Comparison of ENCODE assay signal across 8 mouse cellular contexts in genomic region chr8:108714636-108715415, GRCm38 (mm10).
DNase-seq lines count a peak whose midpoint lies in the region; ATAC-seq lines count a peak whose summit lies in the region.

No protein-coding gene starts in this region.

- WGBS in hindbrain, embryonic 13.5 days: under 1% methylated on average over 50 of the region's 84 CpGs
- WGBS in limb, embryonic 13.5 days: under 1% methylated on average over 55 of the region's 84 CpGs
- under 1% methylated on average over 46 of the region's 84 CpGs for WGBS in midbrain, embryonic 11.5 days
- under 1% methylated on average over 62 of the region's 84 CpGs for WGBS in stomach, embryonic 15.5 days

- H3K9ac ChIP-seq in hindbrain, embryonic 13.5 days: peak overlapping the region; percentile 99
- peak overlapping the region; percentile 98 for H3K9ac ChIP-seq in limb, embryonic 13.5 days
- peak overlapping the region; percentile 90 for H3K9ac ChIP-seq in midbrain, embryonic 11.5 days (ENCODE audit: low read length)
- peak overlapping the region; percentile 77 for H3K9ac ChIP-seq in stomach, embryonic 15.5 days

- ATAC-seq in CD4-positive, CD25-positive, alpha-beta regulatory T cell, adult 4 months: no peak
- peak; percentile 69 for ATAC-seq in hindbrain, embryonic 13.5 days (ENCODE audit: low FRiP score)
- peak; percentile 30 for ATAC-seq in limb, embryonic 13.5 days (ENCODE audit: low FRiP score, low read depth)
- ATAC-seq in midbrain, embryonic 11.5 days (ENCODE audit: low FRiP score): peak; percentile 87
- ATAC-seq in stomach, embryonic 15.5 days (ENCODE audit: insufficient read depth, low FRiP score, low read depth): peak; percentile 72

- no peaks in the 10 kb centered on the region for H3K36me3 ChIP-seq in hindbrain, embryonic 13.5 days
- no peaks in the 10 kb centered on the region for H3K36me3 ChIP-seq in limb, embryonic 13.5 days
- no peaks in the 10 kb centered on the region for H3K36me3 ChIP-seq in midbrain, embryonic 11.5 days (ENCODE audit: control insufficient read depth, insufficient read depth, low read length)
- no peaks in the 10 kb centered on the region for H3K36me3 ChIP-seq in stomach, embryonic 15.5 days

- H3K4me2 ChIP-seq in hindbrain, embryonic 13.5 days: peak overlapping the region; percentile 93
- H3K4me2 ChIP-seq in limb, embryonic 13.5 days (replicated peaks): peak overlapping the region; percentile 97
- H3K4me2 ChIP-seq in midbrain, embryonic 11.5 days: peak overlapping the region; percentile 93
- peak overlapping the region; percentile 89 for H3K4me2 ChIP-seq in stomach, embryonic 15.5 days

- H3K27me3 ChIP-seq in hindbrain, embryonic 13.5 days: peaks cover 59% of the 10 kb centered on the region
- H3K27me3 ChIP-seq in limb, embryonic 13.5 days: no peaks in the 10 kb centered on the region
- H3K27me3 ChIP-seq in midbrain, embryonic 11.5 days (ENCODE audit: control insufficient read depth, insufficient read depth, low read length): no peaks in the 10 kb centered on the region
- H3K27me3 ChIP-seq in stomach, embryonic 15.5 days (replicated peaks): no peaks in the 10 kb centered on the region

- peaks cover 91% of the 10 kb centered on the region for H3K4me1 ChIP-seq in hindbrain, embryonic 13.5 days (replicated peaks)
- H3K4me1 ChIP-seq in limb, embryonic 13.5 days: peaks cover 92% of the 10 kb centered on the region
- peaks cover 74% of the 10 kb centered on the region for H3K4me1 ChIP-seq in midbrain, embryonic 11.5 days (ENCODE audit: control insufficient read depth, insufficient read depth, low read length)
- peaks cover 70% of the 10 kb centered on the region for H3K4me1 ChIP-seq in stomach, embryonic 15.5 days

- H3K4me3 ChIP-seq in hindbrain, embryonic 13.5 days: peak overlapping the region; percentile 80
- peak overlapping the region; percentile 86 for H3K4me3 ChIP-seq in limb, embryonic 13.5 days
- peak overlapping the region; percentile 58 for H3K4me3 ChIP-seq in midbrain, embryonic 11.5 days (ENCODE audit: low read depth, low read length)
- peak overlapping the region; percentile 76 for H3K4me3 ChIP-seq in stomach, embryonic 15.5 days (replicated peaks)

- no peaks in the 10 kb centered on the region for H3K9me3 ChIP-seq in hindbrain, embryonic 13.5 days
- H3K9me3 ChIP-seq in limb, embryonic 13.5 days: no peaks in the 10 kb centered on the region
- no peaks in the 10 kb centered on the region for H3K9me3 ChIP-seq in midbrain, embryonic 11.5 days (ENCODE audit: control insufficient read depth, low read length)
- no peaks in the 10 kb centered on the region for H3K9me3 ChIP-seq in stomach, embryonic 15.5 days

- peak; percentile 14 for DNase-seq in CD4-positive, CD25-positive, alpha-beta regulatory T cell, adult 2 months (ENCODE audit: low read depth, low spot score)
- peak; percentile 78 for DNase-seq in adrenal gland, postnatal 25 days
- peak; percentile 71 for DNase-seq in gastrocnemius, adult 18-20 months (ENCODE audit: low spot score)
- peak; percentile 95 for DNase-seq in midbrain, embryonic 11.5 days (ENCODE audit: low spot score, missing footprints)

- peak overlapping the region; percentile 100 for H3K27ac ChIP-seq in hindbrain, embryonic 13.5 days
- H3K27ac ChIP-seq in limb, embryonic 13.5 days: peak overlapping the region; percentile 98
- peak overlapping the region; percentile 90 for H3K27ac ChIP-seq in midbrain, embryonic 11.5 days (ENCODE audit: low read depth, low read length)
- peak overlapping the region; percentile 94 for H3K27ac ChIP-seq in stomach, embryonic 15.5 days

Comparison
In these comparisons a context has a peak if more than half of its experiments do, and no peak if none do; other contexts are left out.
1. DNase-seq: peak in every context shown above with its lines; median percentile 95 in midbrain, embryonic 11.5 days; 78 in adrenal gland, postnatal 25 days; 71 in gastrocnemius, adult 18-20 months; 14 in CD4-positive, CD25-positive, alpha-beta regulatory T cell, adult 2 months.